Mouse (Mus musculus): Measurements from ENCODE around the gene Dld.

DNA sequence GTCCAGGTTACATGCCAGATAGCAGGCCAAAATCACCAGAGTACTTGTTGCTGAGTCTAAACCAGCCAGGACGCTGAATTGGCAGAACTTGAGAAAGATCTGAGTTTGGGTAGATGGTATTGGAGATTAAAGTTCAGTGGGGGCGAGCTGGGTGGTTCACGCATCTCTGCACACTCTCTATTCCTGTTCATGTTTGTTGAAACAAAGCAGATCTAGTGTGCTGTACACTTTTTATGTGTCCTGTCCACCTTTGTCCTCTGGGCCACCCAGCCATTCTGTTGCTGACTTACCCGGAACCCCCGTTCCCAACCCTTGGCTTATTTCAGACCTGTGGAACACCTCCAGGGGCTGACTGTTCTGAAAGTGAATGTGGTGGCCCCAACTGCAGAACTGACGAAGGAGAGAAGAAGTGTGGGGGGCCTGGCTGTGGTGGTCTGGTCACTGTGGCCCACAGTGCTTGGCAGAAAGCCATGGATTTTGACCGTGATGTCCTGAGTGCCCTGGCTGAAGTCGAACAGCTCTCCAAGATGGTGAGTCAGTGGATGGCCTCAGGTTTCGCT, 28.0 kb downstream of the Dld start:
- TF ChIP-seq USF1 (IDR thresholded peaks at IDR 0.05; ENCODE audit: low read depth), result no peak
- TF ChIP-seq CTCF (IDR thresholded peaks at IDR 0.05; ENCODE audit: control insufficient read depth, insufficient read depth, insufficient read length), result no peak
- TF ChIP-seq MAX (IDR thresholded peaks at IDR 0.05), result no peak

All from C2C12 (cell line).